Mouse (Mus musculus): ENCODE data around the gene Tmem38b. TPM values are rescaled to one million over a fixed set of nuclear protein-coding genes. Genes with fewer than 3 reads are reported as not detected.

Gene Tmem38b
- total RNA-seq (2021) = 10 to 100 TPM; 58.6 to 69.6 TPM
- long read RNA-seq, experiment 1, transcript Tmem38b-201 (6 exons, 2,862 nt) = major isoform, 112 of 119 reads
- long read RNA-seq, experiment 1, partial matches to known transcripts = 1 of 119 reads
- long read RNA-seq, experiment 1, other reads (novel, unspliced or antisense) = 6 of 119 reads
- long read RNA-seq, experiment 2, transcript Tmem38b-201 (6 exons, 2,862 nt) = major isoform, 75 of 83 reads
- long read RNA-seq, experiment 2, partial matches to known transcripts = 4 of 83 reads
- long read RNA-seq, experiment 2, other reads (novel, unspliced or antisense) = 3 of 83 reads

DNA sequence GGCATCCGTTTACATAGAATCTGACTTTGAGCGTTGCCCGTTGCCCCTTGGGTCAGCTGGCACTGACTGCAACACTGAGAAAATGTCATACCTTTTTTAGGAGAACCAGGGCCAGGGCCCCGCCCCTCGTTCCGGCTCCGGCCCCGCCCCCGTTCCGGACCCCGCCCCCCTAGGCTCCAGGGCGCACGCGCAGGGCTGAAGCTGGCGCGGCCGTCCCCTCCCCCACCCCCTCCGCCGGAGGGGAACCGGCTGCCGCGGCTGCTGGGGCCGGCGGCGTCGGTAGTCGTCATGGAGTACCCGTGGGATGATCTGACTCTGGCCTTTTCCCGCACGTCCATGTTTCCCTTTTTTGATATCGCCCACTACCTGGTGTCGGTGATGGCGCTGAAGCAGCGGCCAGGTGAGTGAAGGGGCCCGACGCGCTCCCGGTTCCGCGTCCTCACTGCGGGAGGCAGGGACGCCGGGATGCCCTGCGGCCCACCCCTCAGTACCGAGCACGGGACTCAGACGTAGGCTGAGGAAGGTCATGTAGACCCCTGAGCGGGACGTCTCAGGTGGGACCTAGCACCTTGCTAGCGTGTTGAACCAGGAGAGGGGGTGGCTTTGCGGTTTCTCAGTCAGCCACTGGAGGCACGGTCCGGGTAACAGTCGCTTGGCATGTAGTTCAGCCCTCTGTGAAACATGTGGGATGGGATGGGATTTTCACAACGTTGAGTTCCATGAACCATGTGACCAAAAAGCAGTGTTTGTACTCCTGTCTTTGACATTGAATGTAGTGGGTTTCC lies at the start of gene Tmem38b:
Gene Tmem38b, plus strand, starts transcription at position 225 of the 785 bp plus-strand sequence.
- DNase-seq = peak; percentile 90
- Histone ChIP-seq H3K4me3 (peak within 1 kb of the TSS; percentile 97), H3K27ac (peak within 1 kb of the TSS; percentile 98)
- peak; percentile 44 for TF ChIP-seq CTCF (IDR thresholded peaks at IDR 0.05)
- intact Hi-C loops (cut with DNase I) = no loop called here

- Histone ChIP-seq H3K4me3 (no peak overlapping the region), H3K27ac (no peak overlapping the region)
- intact Hi-C loops (cut with DNase I) = no loop called here
- DNase-seq = no peak
- no peak for TF ChIP-seq CTCF (IDR thresholded peaks at IDR 0.05)
Measured at GRCm38 (mm10) chr4:53781396-53781795, 44.4 kb upstream of the Tmem38b start.

DNA sequence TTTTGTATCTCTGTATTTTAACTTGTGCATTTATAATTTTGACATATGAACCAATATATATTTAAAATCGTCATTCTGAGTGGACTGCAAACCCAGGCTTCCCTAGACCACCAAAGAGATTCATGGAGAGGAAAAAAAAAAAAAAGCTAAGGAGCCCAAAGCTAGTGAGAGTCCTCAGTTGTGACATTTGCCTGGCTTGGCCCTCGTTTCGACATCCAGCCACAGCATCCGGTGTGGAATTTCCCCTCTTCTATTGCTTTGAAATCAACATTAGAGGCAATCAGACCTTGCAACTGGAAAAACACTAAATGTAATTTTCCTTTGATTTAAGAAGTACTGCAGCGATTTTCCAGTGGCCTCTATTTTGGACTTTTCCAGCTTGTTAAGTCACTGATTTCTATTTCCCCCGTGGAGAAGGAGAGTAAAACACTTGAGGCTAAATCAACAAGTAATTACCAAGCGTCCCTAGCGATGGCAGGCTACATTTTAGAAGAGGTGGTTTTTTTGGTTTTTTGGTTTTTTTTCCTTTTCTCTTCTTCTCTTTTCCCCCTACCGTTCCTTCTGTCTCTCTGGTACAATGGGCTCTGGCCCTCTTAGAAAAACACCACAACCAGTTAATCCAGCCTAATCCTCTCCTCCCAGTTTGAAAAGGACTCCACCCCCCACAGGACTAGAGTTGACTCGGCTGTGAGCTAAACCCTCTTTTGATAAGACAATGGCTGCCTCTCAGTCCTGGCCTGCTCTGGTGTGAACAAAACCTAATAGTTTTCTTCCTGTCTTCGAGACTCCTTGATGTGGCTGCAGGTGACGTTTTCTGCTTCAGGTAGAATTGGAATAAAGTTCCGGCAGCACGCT lies 43.4 kb upstream of the Tmem38b start:
- no peak overlapping the region for H3K4me3 ChIP-seq
- H3K27ac ChIP-seq = no peak overlapping the region
- TF ChIP-seq CTCF (IDR thresholded peaks at IDR 0.05) = no peak
- no peak for DNase-seq
- intact Hi-C loops (cut with DNase I) = no loop called here

DNA sequence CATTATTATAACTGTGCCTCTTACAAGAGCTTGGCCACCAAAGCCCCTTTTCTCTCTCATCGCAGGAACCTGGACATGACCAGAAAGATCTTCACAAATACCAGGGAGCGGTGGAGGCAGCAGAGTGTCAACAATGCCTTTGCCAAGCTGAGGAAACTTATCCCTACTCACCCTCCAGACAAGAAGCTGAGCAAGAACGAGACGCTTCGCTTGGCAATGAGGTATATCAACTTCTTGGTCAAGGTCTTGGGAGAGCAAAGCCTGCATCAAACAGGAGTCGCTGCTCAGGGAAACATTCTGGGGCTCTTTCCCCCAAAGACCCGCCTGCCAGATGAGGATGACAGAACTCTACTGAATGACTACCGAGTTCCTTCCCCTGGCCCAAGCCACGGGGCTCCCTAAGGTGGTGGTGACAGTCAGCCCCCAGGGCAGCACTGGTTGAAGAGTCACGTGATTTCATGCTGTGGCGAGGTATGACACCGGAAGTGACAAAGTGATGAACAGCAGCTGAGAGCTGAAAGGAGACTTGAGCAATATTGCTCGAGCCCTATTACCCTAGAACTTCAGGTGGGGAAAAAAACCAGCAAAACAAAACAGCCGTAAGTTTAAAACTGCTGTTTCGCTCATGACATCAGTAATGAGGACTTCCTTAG lies 40.0 kb upstream of the Tmem38b start:
- intact Hi-C loops (cut with DNase I) = no loop called here
- no peak for DNase-seq
- no peak for TF ChIP-seq CTCF (IDR thresholded peaks at IDR 0.05)
- H3K27ac ChIP-seq = no peak overlapping the region
- H3K4me3 ChIP-seq = no peak overlapping the region

- no peak for TF ChIP-seq CTCF (IDR thresholded peaks at IDR 0.05)
Measured at GRCm38 (mm10) chr4:53786851-53787250, 39.0 kb upstream of the Tmem38b start.

GRCm38 (mm10) chr4:53789346-53789745 lies 36.5 kb upstream of the Tmem38b start:
- no peak for TF ChIP-seq CTCF (IDR thresholded peaks at IDR 0.05)
- intact Hi-C loops (cut with DNase I) = no loop called here
- DNase-seq = no peak

More at GRCm38 (mm10) chr4:53786851-53787250, 39.0 kb upstream of the Tmem38b start:
- Histone ChIP-seq H3K4me3 (no peak overlapping the region), H3K27ac (no peak overlapping the region)
- intact Hi-C loops (cut with DNase I) = no loop called here
- DNase-seq = no peak

GRCm38 (mm10) chr4:53794257-53794966 lies 31.4 kb upstream of the Tmem38b start:
- intact Hi-C loops (cut with DNase I) = no loop called here
- no peak overlapping the region for H3K27ac ChIP-seq
- no peak for TF ChIP-seq CTCF (IDR thresholded peaks at IDR 0.05)

More at GRCm38 (mm10) chr4:53789346-53789745, 36.5 kb upstream of the Tmem38b start:
- Histone ChIP-seq H3K4me3 (no peak overlapping the region), H3K27ac (no peak overlapping the region)

DNA sequence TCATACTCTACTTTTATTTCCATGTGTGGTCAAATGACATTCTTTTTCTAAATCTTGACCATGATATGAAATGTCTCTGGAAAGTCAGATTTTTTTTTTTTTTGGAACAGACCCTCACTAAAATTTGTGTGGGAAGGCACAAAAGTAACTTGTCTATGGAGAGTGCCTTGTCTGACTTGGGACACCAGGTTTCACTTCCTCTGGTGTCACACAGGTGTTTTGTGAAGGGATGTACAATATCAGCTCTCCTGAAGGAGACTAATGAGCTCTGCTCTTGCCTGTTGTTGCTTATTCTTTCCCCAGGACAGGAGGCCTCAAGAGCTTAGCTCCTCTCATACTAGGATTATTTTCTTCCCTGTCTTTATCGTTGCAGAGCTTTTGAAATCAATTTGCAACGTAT lies 30.8 kb upstream of the Tmem38b start:
- intact Hi-C loops (cut with DNase I) = no loop called here
- DNase-seq = no peak
- Histone ChIP-seq H3K27ac (no peak overlapping the region), H3K4me3 (no peak overlapping the region)
- TF ChIP-seq CTCF (IDR thresholded peaks at IDR 0.05) = no peak

More at GRCm38 (mm10) chr4:53794257-53794966, 31.4 kb upstream of the Tmem38b start:
- no peak overlapping the region for H3K4me3 ChIP-seq
- no peak for DNase-seq

DNA sequence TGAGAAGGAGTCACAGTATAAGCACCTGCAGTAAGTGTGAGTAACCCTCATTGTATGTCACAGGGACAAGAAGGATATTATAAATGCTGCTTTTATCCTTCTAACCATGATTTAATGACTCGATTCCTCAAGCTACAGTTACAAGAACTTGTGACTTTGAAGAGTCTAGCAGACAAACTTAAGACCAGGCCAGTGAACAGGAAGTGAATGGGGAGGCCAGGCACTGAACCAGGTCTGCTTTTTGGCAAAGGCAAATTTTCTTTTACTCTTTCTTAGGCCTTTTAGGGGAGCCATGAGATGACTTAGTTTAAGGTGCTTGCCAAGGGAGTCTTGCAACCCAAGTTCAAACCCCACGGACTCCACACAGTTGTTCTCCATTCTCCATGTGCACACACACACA lies 30.1 kb upstream of the Tmem38b start:
- TF ChIP-seq CTCF (IDR thresholded peaks at IDR 0.05) = no peak
- Histone ChIP-seq H3K4me3 (no peak overlapping the region), H3K27ac (no peak overlapping the region)
- intact Hi-C loops (cut with DNase I) = no loop called here
- no peak for DNase-seq

GRCm38 (mm10) chr4:53796865-53797772 lies 28.7 kb upstream of the Tmem38b start:
- intact Hi-C loops (cut with DNase I) = no loop called here
- Histone ChIP-seq H3K27ac (no peak overlapping the region), H3K4me3 (no peak overlapping the region)
- no peak for TF ChIP-seq CTCF (IDR thresholded peaks at IDR 0.05)
- no peak for DNase-seq
